Mouse (Mus musculus) liver, postnatal 0 days (tissue): ENCODE results near the gene Cd19.

Experiments used
- CTCF ChIP-seq: sonication (generic); IDR thresholded peaks from 2 replicates; pipeline ENCODE4 v1.5.1; 2016; ENCODE audit warnings: antibody characterized with exemption, low read depth
- EP300 ChIP-seq: IDR thresholded peaks from 2 replicates; pipeline ENCODE4 v1.6.1; 2016; ENCODE audit warnings: antibody characterized with exemption, low read depth, mild to moderate bottlenecking

- no peak for TF ChIP-seq CTCF
- TF ChIP-seq EP300: no peak
These were observed 39.2 kb upstream of the Cd19 start for GRCm38 (mm10) chr7:126453861-126454260.
